Mouse (Mus musculus) layer of hippocampus, adult 8-10 months (tissue): ENCODE measurements around the gene St3gal3. TPM values are rescaled to one million over a fixed set of nuclear protein-coding genes. Genes with fewer than 3 reads are reported as not detected.

Experiments used
- DNase-seq, 2 experiments: peaks; one replicate each; pipeline ENCODE4 v3.0.0; 2022; ENCODE audit warnings: low spot score in 2 of 2
- total RNA-seq, 4 experiments: library from RNA; stranded (reverse); gene quantifications; 2 replicates each; pipeline ENCODE4 v1.2.4; 2022

St3gal3 gene
- total RNA-seq = 10 to 100 TPM; 38.4 to 49.5 (median 44.6) TPM

DNA sequence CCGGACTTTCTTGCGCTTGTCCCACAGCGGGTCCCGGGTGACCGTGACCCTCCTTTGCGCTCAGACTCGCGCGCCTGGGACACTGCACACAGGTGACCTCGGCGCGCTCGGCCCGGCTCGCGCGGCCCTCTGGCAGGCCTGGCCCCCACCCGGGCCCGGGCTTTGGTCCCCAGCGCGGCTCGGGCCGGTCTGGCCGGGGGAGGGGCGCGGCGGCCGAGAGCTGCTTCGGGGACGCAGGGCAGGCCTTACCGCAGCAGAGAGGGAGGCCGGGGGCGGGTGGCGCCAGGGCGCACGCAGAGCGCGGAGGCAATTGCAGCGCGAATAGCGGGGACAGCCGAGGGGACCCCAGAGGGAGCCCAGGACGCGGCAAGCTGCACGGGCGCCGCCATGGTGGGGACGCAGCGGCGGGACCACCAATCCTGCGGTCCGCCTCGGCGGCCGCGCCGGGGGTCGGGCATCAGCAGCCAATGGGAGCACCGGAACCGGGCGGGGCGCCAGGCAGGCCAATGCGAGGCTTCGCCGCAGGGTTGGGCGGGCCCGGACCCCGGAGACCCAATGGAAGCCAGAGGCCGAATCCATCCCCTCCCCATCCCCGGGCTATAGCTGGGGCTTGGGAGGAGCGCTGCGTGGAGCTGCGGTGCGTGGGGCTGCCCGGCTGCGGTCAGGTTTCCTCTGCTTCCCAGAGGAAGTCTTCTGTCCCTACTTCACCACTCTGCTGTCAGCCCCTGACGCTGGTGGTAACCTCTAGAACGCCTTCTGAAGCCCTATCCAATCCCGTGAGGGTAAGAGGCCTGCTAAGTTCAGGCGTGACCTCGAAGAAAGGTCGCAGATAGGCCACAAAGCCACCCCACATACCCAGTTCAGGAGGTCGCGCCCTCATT lies at the start of gene St3gal3:
Gene St3gal3, minus strand, starts transcription at position 430 of the 881 bp plus-strand sequence.
- DNase-seq = peak; percentile 95 to 98

DNA sequence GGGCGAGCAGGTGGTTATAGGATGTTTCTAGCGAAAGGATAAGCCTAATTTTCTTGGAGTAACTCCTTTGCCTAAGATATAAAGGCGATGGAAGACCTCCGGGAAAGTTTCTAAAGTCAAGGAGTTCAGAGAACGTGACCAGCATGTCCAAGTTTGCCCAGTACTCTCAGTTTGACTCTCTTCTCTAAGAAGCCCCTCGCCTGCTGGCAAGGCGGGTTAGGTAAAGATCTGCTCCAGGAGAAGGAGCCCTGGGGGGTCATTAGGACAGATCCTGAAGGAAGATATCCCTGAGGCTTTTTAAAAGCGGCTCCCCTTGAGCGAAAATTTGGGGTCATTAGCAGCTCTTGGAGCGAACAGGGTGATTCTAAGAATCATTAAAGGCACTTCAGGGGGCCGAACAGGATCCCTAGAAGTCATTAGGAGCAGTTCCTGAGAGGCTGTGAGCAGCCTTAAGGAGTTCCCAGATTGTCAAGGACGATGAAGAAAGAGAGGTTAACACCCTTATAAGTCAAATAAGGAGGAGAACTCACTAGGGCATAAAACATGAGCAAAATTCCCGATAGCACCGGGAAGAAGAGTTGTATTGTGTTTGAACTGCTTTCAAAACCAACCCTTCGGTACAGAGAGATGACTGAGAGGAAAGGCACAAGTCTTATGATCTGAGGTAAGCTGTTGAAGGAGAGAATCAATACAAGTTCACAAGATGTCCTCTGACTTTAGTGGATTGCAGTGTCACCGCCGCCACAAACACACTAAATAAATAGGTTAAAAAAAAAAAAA lies 45.8 kb upstream of the St3gal3 start:
- no peak for DNase-seq

- DNase-seq = peak; percentile 94 to 96
Observed at GRCm38 (mm10) chr4:118179467-118180300, 45.0 kb upstream of the St3gal3 start, which contains the start of gene Kdm4a. Gene Kdm4a (minus strand): TSS chr4:118180043.

DNA sequence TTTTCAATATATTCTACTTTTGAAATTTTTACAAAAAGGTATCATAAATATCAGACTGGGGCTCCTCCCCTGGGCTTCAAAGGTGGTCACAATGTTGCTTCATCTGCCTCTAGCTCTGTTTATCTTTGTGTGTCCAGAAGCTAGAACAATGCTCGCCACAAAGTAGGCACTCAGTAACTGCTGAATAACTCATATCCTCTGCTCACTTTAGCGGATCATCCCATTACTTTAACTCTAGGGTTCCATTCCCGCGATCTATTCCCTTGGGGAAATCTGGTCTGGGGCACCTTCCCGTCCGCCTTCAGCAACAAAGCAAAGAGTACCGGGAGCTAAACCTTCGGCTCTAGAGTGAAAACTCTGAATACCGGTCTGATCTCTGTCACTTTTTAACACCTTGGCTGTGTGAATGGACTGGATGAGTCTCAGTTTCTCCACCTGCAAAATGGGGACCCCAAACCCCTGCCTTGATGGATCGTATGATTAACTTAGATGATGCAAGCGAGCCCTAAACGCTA lies 44.3 kb upstream of the St3gal3 start:
- DNase-seq = no peak

DNA sequence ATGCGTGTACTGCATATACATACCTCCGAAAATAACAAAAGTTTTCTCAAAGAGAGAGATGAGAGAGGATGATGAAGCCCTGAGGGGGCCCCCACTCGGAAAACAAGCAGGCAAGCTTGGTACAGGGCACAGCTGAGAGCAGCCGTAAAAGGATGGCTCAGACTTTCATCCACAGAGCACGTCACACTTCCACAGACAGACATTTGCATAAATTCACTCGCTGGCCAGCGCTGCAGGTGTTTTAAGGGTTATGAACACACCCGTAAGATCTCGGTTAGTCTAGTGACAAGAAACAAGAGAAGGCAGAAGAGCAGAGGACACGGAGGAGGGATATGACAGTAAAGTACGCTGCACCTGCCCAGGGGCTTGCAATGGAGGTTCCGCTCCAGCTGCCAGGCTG lies 37.7 kb upstream of the St3gal3 start:
- no peak for DNase-seq

GRCm38 (mm10) chr4:118171006-118171405 lies 36.3 kb upstream of the St3gal3 start:
- no peak for DNase-seq

DNA sequence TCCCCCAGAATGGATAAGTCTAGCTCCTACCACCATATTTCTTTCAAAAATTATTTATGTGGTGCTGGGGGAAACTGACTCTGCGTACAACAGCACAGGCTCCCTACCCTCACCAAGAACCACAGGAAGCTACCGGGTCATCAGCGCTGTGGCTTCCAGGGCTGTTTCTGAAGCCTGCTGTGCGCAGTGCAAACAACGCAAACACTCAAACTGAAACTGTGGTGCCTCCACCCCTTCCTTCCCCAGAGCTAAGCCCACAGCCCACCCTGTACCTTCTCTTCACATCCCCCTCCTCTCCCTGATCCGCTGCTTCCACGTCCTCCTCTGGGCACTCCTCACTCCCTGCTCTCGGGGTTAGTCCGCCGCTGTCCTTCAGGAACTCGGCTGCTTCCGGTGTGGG lies 27.4 kb upstream of the St3gal3 start:
- DNase-seq = no peak

DNA sequence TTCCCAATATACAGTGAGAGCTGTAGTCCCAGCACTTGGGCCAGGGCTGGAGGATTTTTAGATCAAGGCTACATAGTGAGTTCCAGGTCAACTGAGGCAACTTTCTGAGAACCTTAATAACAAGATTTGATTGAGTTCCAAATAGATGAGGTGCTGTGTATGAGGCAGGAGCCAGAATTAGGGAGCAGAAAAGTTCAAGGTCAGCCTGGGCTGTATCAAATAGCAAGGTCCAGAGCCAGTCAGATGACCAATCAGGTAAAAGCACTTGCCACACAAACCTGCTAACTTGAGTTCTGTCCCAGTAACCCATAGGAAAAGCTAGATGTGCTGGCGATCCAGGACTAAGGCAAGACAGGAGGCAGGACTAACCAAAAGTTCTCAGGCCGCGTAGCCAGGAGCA lies 23.0 kb upstream of the St3gal3 start:
- DNase-seq = no peak

DNA sequence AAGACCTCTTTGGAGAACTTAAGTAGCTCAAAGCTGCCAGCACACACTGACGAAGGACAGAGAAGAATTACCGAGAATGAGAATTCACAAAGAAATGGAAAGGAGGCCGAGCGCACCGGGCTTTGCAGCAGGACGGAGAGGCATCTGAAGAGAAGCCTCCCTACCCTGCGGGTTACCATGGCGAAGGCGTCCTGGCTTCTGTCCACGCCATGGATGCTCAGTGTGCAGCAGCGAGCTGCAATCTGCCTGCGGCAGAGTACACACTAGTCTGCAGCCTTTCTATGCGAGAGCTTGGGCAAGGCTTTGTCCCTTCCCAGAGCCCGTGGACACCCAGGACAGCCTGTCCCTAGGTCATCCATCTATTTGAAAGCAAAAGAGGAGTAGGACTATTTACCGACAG lies 21.8 kb upstream of the St3gal3 start:
- no peak for DNase-seq

GRCm38 (mm10) chr4:118154889-118155288 lies 20.2 kb upstream of the St3gal3 start:
- no peak for DNase-seq

- DNase-seq = peak in 1 of 2 experiments; percentile 46
Observed at GRCm38 (mm10) chr4:118152020-118152785, 17.5 kb upstream of the St3gal3 start.

DNA sequence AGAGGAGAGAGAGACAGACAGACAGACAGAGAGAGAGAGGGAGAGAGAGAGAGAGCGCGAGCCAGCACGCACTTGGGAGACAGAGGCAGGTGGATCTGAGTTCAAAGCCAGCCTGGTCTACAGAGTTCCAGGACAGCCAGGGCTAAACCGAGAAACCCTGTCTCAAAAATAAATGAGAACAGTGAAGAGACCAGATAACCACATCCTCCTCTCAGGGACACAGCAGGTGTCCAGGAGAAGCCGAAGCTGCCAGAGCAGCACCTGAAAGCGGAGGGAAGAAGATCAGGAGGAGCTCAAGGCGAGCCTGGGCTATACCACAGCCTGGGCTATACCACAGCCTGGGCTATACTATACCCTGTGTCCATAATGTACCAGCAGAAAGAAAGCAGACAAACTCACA lies 16.1 kb upstream of the St3gal3 start:
- DNase-seq = no peak

- no peak for DNase-seq
Observed at GRCm38 (mm10) chr4:118149956-118150680, 15.4 kb upstream of the St3gal3 start.

- no peak for DNase-seq
Observed at GRCm38 (mm10) chr4:118149055-118149576, 14.4 kb upstream of the St3gal3 start.

DNA sequence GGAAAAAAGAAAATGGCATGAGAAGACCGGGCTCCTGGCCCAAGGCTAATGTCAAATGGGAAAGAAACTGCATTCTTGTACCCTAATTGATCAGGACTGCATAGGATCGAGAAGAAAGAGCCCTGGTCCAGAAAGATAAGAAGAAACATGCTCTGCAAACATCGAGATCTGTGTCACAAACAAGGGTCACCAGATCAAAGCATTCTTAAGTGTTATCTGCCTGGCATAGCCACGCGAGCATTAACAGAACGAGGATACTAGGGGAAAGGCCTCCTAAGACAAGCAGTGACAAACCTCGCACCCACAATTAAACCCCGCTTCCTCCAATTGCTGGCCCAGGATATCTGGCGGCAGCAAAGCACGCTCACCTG lies 13.6 kb upstream of the St3gal3 start:
- no peak for DNase-seq

- DNase-seq = peak; percentile 75 to 81
Observed at GRCm38 (mm10) chr4:118147547-118148316, 13.0 kb upstream of the St3gal3 start.

GRCm38 (mm10) chr4:118147090-118147489 lies 12.4 kb upstream of the St3gal3 start:
- DNase-seq = no peak

- no peak for DNase-seq
Observed at GRCm38 (mm10) chr4:118144324-118144723, 9.6 kb upstream of the St3gal3 start.

DNA sequence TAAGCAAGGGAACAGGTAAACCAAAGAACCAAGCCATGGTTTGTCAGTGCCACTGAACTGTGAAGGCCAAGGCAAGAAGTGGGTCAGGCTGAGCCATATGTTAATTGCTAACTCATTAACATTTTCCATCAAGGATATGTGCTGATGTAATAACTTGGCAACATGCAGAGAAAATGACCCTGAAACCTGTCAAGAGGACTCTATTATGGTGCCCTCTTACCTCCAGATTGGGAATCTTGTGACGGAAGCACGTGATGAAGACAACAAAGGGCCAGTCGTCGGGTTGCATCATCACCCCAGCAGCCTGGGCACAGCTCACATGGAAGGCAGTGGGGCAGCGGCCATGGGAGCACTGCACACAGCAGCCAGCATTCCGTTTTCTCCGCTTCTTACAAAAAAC lies 9.0 kb upstream of the St3gal3 start:
- DNase-seq = no peak
